Mouse (Mus musculus) kidney, adult 2 months (tissue): ENCODE data around the gene Gm2663.

Experiments used
- CTCF ChIP-seq: fragments of 200-500 bp; conservative IDR thresholded peaks from 2 replicates; pipeline ENCODE4 v1.5.1; 2011; ENCODE audit warnings: low read depth, mild to moderate bottlenecking, control low read depth, low read length, moderate library complexity, mixed read lengths; ENCODE audit not compliant: insufficient read depth, insufficient read length
- POLR2A ChIP-seq: fragments of 200-500 bp; IDR thresholded peaks from one replicate; pipeline ENCODE4 v1.6.1; 2011; ENCODE audit warnings: low read depth, low read length, control low read depth

- TF ChIP-seq CTCF = no peak
- no peak for TF ChIP-seq POLR2A
These were observed 45.6 kb downstream of the Gm2663 start for GRCm38 (mm10) chr6:40953716-40954115.
